Mouse (Mus musculus) cerebellum, adult 2 months (tissue): ENCODE data around the gene Shf. TPM values are rescaled to one million over a fixed set of nuclear protein-coding genes. Genes with fewer than 3 reads are reported as not detected.

Experiments
- DNase-seq, 2 experiments: peaks; one replicate each; pipeline ENCODE4 v3.0.0; 2021
- H3K27ac ChIP-seq: fragments of 200-500 bp; 2 replicates; pipeline ENCODE4 v1.5.1; 2012; ENCODE audit warnings: low read length, control low read depth, inconsistent platforms; ENCODE audit not compliant: insufficient read depth
- H3K27me3 ChIP-seq: fragments of 200-500 bp; 2 replicates; pipeline ENCODE4 v1.6.1; 2012; ENCODE audit warnings: inconsistent platforms, mild to moderate bottlenecking, low read length, moderate library complexity; ENCODE audit not compliant: control insufficient read depth, insufficient read depth
- H3K4me1 ChIP-seq: fragments of 200-500 bp; 2 replicates; pipeline ENCODE4 v1.6.1; 2011; ENCODE audit warnings: low read length; ENCODE audit not compliant: control insufficient read depth, insufficient read depth
- H3K4me3 ChIP-seq: fragments of 200-500 bp; replicated peaks from 2 replicates; pipeline ENCODE3; 2011; ENCODE audit warnings: mild to moderate bottlenecking, low read depth, low read length, control low read depth; ENCODE audit not compliant: insufficient read depth
- CTCF ChIP-seq: fragments of 200-500 bp; IDR thresholded peaks from 2 replicates; pipeline ENCODE4 v1.5.1; 2011; ENCODE audit warnings: low read depth, mild to moderate bottlenecking, control low read depth, low read length, moderate library complexity, borderline replicate concordance; ENCODE audit not compliant: insufficient read depth
- POLR2A ChIP-seq: fragments of 200-500 bp; IDR thresholded peaks from 2 replicates; pipeline ENCODE4 v1.6.1; 2011; ENCODE audit warnings: low read length, control low read depth, borderline replicate concordance; ENCODE audit not compliant: insufficient read depth
- WGBS: fragments of 180-500 bp; shearing (Covaris S2); methylation state at CpG from one replicate; pipeline ENCODE4 v1.1.7; 2018; 5-methylcytosine and 5-hydroxymethylcytosine counted together
- polyA plus RNA-seq: library from polyadenylated mRNA; depleted of rRNA; stranded (reverse); fragments of >200 nt; gene quantifications from 2 replicates; pipeline ENCODE4 v1.2.3, GENCODE M21; 2012

Gene Shf
- polyA plus RNA-seq, 1 experiment = 344 TPM

GRCm38 (mm10) chr2:122313536-122313935, 55.4 kb downstream of the Shf start, which contains the start of gene Duoxa1:
Duoxa1 (minus strand) TSS chr2:122313730.
- TF ChIP-seq CTCF (no peak), POLR2A (no peak)
- Histone ChIP-seq H3K4me3 (peak within 1 kb of the TSS; percentile 26), H3K27ac (no peak within 1 kb of the TSS), H3K4me1 (no peaks in the 10 kb centered on the region), H3K27me3 (no peaks in the 10 kb centered on the region)
- 5% methylated on average over 24 of the region's 24 CpGs for WGBS
- DNase-seq = no peak

GRCm38 (mm10) chr2:122312722-122313417, 56.1 kb downstream of the Shf start:
- H3K4me3 ChIP-seq = peak overlapping the region; percentile 26
- TF ChIP-seq POLR2A (no peak), CTCF (peak; percentile 72)
- 4% methylated on average over 27 of the region's 27 CpGs for WGBS
- H3K27ac ChIP-seq = no peak overlapping the region
- DNase-seq = peak; percentile 41 to 67
- H3K27me3 ChIP-seq = no peaks in the 10 kb centered on the region
- no peaks in the 10 kb centered on the region for H3K4me1 ChIP-seq

- WGBS = 75% methylated on average over 2 of the region's 2 CpGs
- TF ChIP-seq CTCF = no peak
- no peak for TF ChIP-seq POLR2A
- DNase-seq = no peak
- H3K4me1 ChIP-seq = no peaks in the 10 kb centered on the region
- H3K27me3 ChIP-seq = no peaks in the 10 kb centered on the region
- H3K27ac ChIP-seq = no peak overlapping the region
- H3K4me3 ChIP-seq = no peak overlapping the region
These were observed 57.4 kb downstream of the Shf start for GRCm38 (mm10) chr2:122311561-122311960.

GRCm38 (mm10) chr2:122309647-122310046, 59.3 kb downstream of the Shf start:
- WGBS = 40% methylated on average over 3 of the region's 3 CpGs
- H3K27me3 ChIP-seq = no peaks in the 10 kb centered on the region
- H3K27ac ChIP-seq = no peak overlapping the region
- H3K4me3 ChIP-seq = no peak overlapping the region
- H3K4me1 ChIP-seq = no peaks in the 10 kb centered on the region
- TF ChIP-seq POLR2A (no peak), CTCF (peak; percentile 10; the same call in 1 of the 2 replicates)
- DNase-seq = no peak

- 8% methylated on average over 4 of the region's 4 CpGs for WGBS
- Histone ChIP-seq H3K27me3 (no peaks in the 10 kb centered on the region), H3K27ac (no peak overlapping the region), H3K4me3 (no peak overlapping the region), H3K4me1 (peaks cover 4% of the 10 kb centered on the region; the same call in 1 of the 2 replicates)
- TF ChIP-seq CTCF = no peak
- no peak for TF ChIP-seq POLR2A
- no peak for DNase-seq
These were observed 62.8 kb downstream of the Shf start for GRCm38 (mm10) chr2:122306184-122306583.

GRCm38 (mm10) chr2:122305097-122305892, 63.7 kb downstream of the Shf start:
- peaks cover 7% of the 10 kb centered on the region; the same call in 1 of the 2 replicates for H3K4me1 ChIP-seq
- H3K27ac ChIP-seq = no peak overlapping the region
- TF ChIP-seq POLR2A (no peak), CTCF (no peak)
- H3K27me3 ChIP-seq = no peaks in the 10 kb centered on the region
- no peak for DNase-seq
- no peak overlapping the region for H3K4me3 ChIP-seq
- WGBS = 92% methylated on average over 16 of the region's 16 CpGs

- no peak for TF ChIP-seq CTCF
- TF ChIP-seq POLR2A = no peak
- peaks cover 7% of the 10 kb centered on the region; the same call in 1 of the 2 replicates for H3K4me1 ChIP-seq
- 66% methylated on average over 6 of the region's 6 CpGs for WGBS
- H3K27ac ChIP-seq = no peak overlapping the region
- DNase-seq = no peak
- H3K27me3 ChIP-seq = no peaks in the 10 kb centered on the region; the same call in 1 of the 2 replicates
- H3K4me3 ChIP-seq = no peak overlapping the region
These were observed 64.4 kb downstream of the Shf start for GRCm38 (mm10) chr2:122304544-122304943.
